Mouse (Mus musculus): ENCODE data around the gene Chrm3.

- TF ChIP-seq CTCF (IDR thresholded peaks at IDR 0.05; ENCODE audit: borderline replicate concordance, extremely low read depth, insufficient read depth, insufficient read length) (no peak), POLR2A (IDR thresholded peaks at IDR 0.05; ENCODE audit: borderline replicate concordance, extremely low read depth, insufficient read depth, insufficient read length, poor library complexity, severe bottlenecking) (no peak)
Observed at GRCm38 (mm10) chr13:10033570-10034399, 326.9 kb downstream of the Chrm3 start.

Data from brain, embryonic 14.5 days (tissue).